Mouse (Mus musculus) cerebellum, postnatal 4 days (tissue): ENCODE measurements around the gene Bcas1.
A peak's percentile ranks its signal among the peaks of the same experiment; 100 is the strongest.

Experiments used
- DNase-seq, 2 experiments: peaks; one replicate each; pipeline ENCODE4 v3.0.0; 2022; ENCODE audit warnings: low spot score in 2 of 2, mixed read lengths in 1 of 2

Bcas1 gene

DNA sequence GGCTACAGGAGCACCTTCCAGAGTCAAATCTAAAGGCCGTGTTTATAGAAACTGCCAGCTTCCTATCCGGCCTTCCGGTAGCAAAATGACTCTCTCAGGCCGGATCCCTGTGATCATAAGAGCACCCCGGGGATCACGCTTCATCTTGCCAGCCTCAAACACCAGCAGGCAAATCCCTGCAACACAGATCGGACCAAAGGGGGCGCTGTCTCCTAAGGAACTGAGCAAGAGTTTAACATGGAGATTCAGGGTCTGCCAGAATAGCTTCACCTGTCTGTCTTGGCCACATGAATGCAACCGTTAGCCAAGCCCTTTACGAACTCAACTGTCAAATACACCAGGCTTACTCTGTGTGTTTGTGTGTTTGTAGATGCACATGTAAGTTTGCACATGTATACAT lies 8.9 kb downstream of the Bcas1 start:
- peak; percentile 43 to 54 for DNase-seq

DNA sequence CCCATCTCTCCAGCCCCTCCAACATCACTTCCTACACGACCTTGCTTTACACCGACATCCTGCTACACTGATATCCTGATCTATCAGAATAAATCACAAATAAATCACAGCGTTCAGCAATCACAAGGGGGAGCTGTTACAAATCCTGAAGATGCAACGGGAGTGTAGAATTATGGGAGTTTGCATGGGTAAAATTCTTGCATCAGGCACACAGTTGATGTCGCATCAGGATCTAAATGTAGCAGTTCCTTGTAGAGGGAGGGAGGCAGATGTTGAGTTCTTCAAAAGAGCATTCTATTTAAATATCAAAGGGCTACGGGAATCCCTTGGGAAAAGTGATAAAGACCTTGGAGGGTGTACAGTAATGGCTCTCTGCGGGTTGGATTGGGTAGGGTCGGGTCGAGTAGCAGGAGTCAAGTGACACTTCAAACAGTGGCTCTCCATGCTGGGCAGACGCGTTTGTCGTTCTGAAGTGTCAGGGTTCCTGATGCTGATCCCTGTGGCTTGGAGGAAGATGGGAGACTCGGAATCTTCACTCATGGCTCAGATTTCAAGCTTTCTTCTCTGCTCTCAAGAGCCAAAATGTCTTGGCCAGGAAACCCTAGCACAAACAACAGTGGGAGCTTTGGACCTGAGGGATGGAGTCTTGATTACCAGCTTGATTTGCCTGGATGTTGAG lies 16.0 kb downstream of the Bcas1 start:
- DNase-seq: no peak

DNA sequence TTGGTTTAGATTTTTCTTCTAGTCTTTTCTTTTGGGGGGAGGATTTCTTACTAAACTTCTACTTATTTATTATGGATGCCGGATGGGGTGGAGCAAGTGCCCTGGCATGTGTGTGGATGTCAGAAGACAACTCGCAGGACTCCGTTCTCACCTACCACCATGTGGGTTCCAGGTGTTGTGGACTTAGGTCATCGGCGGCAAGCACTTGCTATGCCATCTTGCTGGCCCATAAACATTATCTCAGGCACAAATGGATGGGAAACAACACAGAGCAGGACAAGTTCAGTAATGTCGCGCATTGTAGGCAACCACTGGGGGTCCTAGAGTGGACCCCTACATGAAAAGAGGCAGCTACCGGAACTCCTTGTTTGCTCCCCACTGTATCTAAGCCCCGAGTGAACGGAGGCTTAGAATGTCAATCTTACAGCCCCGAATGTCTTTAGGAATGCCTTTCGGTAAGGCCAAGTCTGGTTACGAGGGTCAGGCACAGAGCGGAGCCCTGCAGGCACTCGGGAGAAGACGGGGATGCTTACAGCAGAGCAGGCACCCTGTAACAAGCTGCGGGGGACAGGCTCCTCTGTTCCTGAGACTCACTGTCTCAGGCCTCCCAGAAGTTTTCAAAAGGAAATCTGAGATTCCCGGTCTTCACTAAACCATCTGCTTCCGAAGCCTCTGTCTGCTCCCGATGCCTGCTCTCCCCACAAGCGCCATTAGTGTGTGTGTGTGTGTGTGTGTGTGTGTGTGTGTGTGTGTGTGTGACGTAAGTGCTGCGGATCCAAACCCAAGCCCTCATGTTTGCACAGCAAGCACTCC lies 16.8 kb downstream of the Bcas1 start:
- DNase-seq: no peak

DNA sequence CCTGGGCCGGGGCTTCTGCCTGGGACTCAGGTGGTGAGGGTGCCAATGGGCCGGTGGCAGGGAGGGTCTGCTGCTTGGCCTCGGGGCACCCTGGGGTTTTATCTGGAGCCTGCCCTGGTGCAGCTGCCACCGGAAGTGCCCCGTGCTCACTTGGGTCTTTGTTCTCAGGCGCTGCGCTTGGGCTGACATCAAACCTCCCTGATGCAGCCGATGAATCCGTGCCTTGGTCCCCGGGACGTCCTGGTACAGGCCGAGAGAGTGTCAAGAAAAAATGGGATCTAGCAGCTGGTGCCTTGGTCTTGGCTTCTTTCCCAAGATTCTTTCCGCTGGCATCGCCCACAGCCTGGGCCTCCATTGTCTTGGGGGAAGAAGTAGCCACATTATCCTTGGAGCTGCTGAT lies 21.2 kb downstream of the Bcas1 start:
- DNase-seq: peak in 1 of 2 experiments; percentile 43

DNA sequence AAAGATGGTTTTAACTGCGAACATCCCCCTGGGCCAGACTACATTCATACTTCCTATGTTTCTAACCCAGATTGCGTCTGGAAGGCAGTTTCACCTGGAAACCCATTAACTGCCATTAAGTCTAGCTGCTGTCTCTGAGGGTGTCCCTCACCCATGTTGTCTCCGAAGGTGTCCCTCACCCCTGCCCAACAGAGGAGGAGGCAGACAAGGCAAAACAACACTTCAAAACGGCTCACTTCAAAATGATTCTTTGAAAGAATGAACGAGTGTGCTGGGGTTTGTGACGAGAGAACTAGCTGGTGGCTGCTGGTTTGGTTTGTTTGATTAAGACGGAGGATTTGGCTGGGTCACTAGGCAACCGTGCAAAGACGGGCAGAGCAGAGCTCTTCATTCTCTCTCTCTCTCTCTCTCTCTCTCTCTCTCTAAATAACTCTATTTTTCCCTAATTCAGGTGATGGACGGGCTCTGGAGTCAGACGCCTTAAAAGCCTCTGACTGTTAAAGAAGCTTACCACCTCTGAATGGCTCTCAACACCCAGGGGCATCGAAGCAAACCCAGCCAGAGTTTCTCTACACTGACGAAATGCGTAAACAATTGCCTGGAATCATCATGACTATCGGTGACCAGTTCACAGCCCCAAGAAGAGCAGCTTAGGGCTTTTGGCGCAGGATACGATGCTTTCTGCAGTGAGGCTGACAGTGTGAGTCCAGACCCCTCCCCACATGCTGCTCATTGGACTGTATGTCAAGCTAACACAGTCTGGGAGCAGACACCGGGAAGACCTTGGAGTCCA lies 22.7 kb downstream of the Bcas1 start:
- peak in 1 of 2 experiments; percentile 9 for DNase-seq

DNA sequence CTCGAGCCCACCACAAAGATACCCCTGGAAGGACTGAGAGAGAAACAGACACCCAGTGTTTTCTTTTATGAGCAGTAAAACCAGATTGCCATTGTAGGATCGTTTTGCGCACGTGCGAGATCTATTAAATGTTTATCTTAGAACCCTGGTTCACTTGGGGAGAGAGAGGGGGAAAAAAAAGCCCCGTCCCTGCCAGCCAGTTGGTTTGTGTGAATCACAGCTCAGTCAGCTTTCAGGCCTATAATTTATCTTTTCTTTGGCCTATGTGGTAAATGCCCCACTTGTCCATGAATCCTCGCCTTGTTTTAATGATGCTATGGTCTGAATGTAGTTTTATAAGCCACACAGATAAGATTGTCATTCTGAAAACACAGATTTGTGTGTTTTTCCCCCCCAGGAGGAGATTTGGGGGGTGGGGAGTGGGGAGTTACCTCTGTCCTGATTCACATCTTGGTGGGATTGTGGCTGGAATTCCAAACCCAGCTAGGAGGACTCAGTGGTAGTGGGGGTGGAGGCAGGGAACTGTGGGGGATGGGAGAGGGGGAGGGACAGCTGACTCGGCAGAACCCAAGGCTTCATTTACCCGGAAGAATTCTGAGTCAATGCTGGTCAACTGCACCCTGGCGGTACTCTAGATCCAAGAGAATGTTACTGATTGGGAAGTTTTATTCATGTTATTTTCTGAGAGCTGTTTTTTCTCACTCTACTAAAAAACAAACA lies 23.8 kb downstream of the Bcas1 start:
- no peak for DNase-seq

DNA sequence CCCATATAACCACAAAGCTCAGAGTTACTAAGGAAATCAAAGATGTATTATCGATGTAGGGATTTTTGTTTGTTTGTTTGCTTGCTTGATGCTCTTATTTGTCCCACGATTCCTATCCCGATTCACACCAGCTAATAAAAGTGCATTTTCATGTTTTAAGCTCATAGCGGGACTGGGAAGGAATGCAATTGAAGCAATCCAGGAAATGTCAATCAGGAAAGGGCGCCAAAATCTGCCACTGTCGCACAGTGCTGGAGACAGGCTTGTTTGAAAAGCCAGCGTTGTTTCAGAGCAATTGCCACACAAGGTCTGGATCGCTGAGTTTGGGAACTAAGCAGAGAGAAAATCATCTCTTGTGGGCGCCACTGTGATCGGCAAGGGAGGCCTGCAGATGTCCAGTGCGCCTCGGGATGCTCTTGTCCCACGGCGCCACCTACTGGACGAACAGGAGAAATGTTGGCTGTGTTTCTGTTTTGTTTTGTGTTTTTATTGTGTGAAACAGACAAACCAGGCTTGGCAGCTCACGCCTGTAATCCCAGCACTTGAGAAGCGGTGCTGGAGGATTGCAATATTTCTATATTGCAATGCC lies 26.3 kb downstream of the Bcas1 start:
- DNase-seq: peak; percentile 63 to 75

DNA sequence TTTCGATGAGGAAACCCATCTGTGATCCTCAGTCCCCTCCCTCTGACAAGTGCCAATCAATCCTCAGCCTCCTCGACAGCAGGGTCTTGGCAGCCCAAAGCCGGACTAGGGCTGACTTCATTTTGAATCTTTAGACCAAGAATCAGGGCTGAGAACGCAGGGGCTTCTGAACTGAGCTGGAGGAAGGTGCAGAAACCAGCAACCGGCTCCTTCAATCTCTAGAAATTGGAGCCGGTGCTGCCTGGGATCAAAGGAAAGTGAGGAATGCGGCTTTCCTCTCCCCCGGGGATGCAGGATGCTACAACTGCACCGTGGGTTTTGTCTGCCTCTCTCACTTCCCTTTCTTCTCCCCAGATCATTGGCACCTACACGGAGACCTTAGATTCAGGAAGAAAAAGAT lies 27.0 kb downstream of the Bcas1 start:
- no peak for DNase-seq

DNA sequence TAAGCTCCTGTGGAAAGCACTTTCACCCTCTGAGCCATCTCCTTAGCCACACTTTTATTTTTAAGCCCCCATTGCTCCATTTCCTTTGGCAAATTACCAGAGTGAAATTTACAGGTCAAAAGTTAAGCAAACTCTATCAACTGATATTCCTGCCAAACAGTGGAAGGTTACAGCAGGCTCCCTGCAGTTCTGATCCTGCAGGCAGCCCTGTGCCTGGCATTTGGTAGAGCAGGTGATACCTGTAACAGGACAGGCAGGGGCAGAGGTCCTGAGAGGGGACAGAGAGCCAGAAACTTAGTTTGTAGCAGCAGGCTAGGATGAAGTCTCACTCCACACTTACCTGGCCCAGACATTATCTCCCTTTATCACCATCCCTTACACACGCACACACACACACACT lies 35.7 kb downstream of the Bcas1 start:
- no peak for DNase-seq

DNA sequence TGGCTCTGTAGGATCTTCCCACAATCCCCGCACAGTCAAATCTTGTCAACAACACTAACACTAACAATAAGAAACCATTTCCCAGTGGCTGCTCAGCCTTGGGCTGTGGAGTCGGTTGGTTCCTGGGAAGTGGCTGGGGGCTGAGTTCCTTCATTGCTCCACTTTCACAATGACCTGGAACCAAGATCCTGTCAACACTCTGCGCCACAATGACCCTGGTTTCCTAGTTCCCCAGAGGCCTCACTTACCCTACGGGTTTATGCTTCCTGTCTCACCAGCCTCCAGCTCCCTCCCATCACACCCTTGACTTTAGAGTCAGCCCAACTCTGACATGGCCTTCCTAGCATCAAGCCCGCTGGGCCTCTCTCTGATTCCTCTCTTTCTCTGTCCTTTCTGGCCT lies 39.3 kb downstream of the Bcas1 start:
- DNase-seq: no peak

DNA sequence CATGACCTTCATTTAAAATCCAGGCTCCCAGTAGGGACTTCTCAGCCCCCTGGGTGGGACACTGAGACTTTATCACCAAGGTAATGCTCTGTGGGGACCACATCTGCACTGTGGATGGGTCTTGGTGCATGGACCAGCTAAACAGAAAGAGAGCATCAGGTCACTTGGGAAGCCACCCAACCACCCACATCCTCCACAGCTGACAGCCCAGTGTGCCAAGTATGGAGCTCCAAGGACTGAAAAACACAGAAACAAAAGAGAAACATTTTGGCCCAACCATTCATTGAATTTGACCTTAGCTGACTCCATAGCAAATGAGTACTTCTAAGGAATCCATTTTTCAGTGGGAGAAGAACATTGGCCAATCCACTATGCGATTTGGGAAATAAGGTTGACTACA lies 42.1 kb downstream of the Bcas1 start:
- no peak for DNase-seq

DNA sequence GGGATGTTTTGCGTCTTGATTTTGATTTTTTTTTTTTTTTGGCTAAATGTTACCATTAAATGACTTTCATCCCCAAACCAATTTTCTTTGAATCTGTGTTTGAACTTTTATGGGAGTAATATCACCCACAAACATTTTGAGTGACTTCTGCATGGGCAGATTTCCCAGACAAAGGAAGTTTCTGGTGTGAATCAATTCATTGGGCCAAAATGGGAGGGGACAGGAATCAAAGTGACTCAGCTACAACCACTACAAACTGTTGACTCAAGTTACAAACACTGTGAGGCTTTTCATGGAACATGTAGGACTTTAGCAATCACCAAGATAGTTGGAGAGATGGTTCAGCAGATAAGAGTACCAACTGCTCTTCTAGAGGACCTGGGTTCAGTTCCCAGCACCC lies 42.9 kb downstream of the Bcas1 start:
- no peak for DNase-seq

DNA sequence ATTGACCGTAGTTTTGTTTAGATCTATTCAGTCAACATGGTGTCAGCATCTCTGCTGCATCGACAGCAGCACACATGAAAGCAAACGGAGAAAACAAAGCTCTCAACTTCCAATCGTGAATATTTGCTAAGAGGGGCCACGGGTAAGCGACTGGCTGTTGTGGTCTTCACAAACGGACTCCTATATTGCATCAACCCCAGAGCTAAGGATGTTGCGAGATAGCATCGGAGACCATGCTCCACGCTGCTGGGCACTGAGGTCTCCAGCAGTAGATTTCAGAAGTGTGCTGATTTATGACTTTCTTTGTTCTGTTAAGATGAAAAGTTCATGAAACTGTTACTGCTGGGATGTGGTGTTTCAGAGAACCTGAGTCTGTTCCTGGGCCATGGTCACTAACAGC lies 54.3 kb downstream of the Bcas1 start:
- no peak for DNase-seq

DNA sequence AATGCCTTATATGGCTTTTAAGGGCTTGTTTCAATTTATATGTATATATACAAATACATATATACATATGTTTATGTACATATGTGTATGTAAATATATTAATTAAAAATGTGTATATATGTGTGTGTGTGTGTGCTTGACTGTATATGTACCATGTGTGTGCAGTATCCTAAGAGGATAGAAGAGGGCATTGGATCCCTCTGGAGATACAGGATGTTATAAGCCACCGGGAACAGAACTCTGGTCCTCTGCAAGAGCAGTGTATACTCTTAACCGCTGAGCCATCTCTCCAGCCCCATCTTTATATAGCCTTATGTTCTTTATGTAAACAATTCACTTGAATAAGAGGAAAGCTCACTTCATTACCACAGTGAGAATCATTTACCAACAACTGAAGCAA lies 62.0 kb downstream of the Bcas1 start:
- DNase-seq: no peak

DNA sequence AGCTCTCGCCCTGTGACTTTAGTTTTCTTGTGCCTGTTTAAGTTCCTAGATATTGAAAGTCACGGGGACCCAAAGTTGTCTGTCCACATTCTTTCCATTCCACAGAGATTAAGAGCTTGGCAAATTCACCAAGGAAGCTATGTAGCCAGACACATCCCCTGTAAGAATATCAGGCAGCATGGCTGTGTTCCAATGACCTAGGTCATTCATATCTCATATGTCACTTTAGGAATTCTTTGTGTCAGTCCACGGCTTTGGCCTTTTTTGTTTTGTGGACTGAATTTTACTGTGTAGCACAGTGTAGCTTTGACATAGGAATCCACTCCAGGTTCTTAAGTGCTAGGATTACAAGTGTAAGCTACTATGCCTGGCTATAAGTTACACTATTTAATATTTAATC lies 62.4 kb downstream of the Bcas1 start:
- no peak for DNase-seq

DNA sequence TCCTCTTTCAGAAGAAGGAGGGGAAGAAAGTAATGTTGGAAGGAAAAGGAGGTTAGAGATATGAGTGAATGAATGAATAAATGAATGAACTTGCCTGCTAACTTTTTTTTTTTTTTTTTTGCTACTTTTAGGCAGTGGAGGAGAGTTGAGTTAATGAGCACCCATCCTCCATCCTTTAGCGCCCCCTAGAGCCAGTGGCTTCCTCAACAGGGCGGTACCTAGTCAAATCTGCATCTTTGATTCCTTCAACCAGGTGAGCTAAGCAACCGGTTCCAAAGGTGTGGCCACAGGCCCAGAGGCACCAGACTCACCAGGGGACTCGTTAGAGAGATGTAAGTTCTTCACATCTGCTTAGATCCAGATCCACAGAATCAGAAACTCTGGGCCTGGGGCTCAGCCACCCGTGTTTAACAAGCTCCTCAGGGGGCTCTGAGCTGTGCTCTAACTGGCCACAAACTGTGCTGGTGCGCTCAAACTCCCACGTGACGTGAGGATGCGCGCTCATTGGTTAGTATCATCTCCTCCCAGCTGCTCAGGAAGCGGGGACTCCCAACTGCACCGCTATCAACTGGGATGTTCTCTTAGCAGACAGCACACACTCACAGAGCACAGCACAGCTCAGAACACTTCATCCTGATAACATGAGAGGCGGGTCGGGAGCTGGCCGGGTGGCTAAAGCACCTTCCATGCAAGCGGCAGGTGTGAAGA lies 70.8 kb downstream of the Bcas1 start:
- DNase-seq: no peak

DNA sequence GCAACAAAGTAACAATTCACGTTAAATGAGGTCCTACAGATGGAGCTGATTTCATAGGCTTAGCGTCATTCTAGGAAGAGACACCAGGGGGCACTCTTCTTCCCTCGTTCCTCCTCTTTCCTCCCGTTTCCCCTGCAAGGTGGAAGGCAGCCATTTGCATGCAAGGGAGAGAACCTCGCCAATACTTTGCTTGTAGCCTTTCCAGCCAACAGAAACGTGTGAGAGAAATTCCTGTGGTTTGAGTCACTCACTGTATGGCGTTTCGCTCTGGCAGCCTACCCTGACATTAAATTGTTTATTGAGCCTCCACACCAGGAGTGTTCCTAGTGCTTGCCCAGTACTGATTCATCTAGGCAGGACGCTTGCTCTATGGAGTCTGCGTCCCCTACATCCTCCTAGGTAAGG lies 72.7 kb downstream of the Bcas1 start:
- peak; percentile 59 to 83 for DNase-seq

DNA sequence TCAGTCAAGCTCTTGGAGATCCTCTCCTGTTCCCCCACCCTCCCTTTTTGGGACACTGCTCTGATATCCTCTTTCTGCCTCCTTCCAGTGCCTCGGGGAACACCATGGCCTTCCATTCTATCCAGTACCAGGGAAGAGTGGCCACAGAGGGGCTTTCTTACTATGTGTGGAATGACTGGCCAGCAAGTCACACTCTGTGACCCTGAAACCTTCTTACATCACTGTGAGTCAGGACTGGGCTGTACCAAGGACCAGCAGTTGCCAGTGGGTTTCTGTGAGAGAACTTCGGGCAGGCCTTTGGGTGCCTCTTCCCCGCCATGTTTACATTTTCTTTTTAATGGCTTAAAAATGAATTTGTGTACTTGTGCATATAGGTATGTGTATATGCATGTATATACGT lies 75.4 kb downstream of the Bcas1 start:
- DNase-seq: no peak

DNA sequence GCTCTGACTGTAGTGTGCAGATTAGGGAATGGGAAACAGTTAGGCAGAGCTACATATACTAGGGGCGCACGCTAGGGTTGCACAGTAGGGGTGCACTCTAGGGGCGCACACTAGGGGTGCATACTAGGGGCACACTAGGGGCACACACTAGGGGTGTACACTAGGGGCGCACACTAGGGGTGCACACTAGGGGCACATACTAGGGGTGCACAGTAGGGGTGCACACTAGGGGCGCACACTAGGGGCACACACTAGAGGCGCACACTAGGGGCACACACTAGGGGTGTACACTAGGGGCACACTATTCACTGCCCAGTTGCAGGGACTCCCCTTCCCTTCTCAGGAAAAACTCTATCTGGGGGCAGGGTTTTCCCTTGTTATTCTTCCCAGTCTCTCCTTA lies 75.8 kb downstream of the Bcas1 start:
- no peak for DNase-seq

DNA sequence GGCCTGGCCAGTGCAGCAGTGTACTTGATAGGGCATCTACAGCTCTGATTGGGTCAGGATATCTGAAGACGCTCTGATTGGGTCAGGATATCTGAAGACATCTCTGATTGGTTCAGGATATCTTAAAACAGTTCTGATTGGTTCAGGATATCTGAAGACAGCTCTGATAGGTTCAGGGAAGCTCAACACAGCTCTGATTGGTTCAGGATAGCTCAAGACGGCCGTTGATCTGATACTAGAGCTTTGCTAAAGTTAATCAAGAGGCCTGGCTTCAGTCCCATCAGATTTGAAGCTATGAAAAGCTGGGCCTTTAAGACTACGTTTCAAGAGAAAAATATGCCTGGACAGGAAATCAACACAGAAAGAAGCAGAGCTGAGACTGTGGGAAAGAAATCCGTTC lies 77.9 kb downstream of the Bcas1 start:
- DNase-seq: no peak

DNA sequence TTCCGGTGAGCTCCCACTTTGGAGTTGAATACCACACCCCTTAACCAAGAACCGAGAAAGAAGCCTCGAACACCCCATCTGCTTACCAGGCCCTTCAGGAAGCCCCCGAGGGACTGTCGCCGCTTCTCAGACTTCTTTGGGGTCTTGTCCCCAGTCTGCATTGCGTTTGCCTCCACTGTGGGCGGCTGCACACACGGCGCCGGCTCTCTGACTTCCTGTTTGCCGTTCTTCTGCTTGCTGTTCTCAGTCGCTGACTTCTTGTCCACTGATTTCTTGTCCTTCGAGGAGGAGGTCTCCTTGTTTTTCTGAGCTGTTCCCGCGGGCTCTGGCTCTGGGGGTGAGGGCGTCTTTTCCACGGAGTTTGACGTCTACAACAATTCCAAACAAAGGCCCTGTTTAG lies 78.5 kb downstream of the Bcas1 start:
- DNase-seq: no peak
